Mouse (Mus musculus): ENCODE measurements around the gene Zkscan16. TPM values are rescaled to one million over a fixed set of nuclear protein-coding genes. Genes with fewer than 3 reads are reported as not detected.

Zkscan16 gene
- polyA plus RNA-seq (2015; fragmentation: Nextera tagmentation; extraction: Ambion mirVana) = 0.16 and 0.30 TPM in 2 replicates

DNA sequence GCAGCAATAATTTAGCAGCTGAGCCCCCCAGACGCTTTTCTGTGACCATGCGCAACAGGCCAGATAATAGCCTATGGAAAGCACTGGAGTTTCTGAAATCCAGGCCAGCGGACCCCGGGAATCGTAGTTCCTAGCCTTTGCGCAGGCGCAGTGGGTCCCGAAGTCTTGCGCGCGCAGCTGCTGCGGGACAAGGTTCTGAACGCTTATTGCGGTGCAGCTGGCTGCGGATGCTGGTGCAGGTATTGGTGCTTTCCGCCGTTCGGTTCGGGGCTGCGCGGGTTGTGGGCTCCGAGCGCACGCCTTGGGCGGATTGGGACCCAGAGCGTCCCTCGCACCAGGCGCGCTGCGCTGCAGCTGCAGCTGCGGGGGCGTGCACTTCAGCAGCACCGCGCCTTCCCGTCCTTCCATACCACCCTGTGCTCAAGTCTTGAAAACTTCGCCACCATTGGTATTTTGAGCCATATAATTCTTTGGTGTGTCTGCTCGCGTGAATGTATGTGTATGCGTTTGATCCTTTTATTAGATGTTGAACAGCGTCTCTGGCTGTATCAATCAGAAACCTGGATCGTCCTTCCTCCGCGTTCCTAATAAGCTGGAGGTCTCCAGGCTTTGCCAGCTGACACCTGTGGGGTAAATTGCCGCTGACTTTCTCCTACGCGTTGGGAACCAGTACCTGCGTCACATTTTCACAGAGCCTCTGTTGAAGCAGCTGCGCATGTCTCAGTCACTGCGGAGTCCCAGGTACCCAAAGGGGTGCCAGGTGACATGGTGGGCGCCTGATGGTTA, at the start of gene Zkscan16:
Gene Zkscan16 (plus strand): TSS at position 209 of the 786 bp plus-strand sequence.
- H3K4me2 ChIP-seq (ENCODE audit: low read depth, low read length) = peak within 1 kb of the TSS; percentile 93
- peak; percentile 88 for ATAC-seq (ENCODE audit: low read depth)
- under 1% methylated on average over 50 of the region's 50 CpGs for WGBS

GRCm38 (mm10) chr4:58894399-58894798, 49.0 kb upstream of the Zkscan16 start:
- Histone ChIP-seq H3K27ac (ENCODE audit: low read length) (no peak overlapping the region), H3K9ac (ENCODE audit: low read length) (no peak overlapping the region), H3K4me1 (replicated peaks; ENCODE audit: control insufficient read depth, insufficient read depth, low read length) (peaks cover 2% of the 10 kb centered on the region; the same call in 1 of the 2 replicates), H3K27me3 (ENCODE audit: control insufficient read depth, insufficient read depth, low read depth, low read length) (no peaks in the 10 kb centered on the region), H3K36me3 (ENCODE audit: control insufficient read depth, insufficient read depth, low read length) (no peaks in the 10 kb centered on the region), H3K4me3 (ENCODE audit: low read length) (no peak overlapping the region), H3K4me2 (ENCODE audit: low read depth, low read length) (no peak overlapping the region), H3K9me3 (ENCODE audit: control insufficient read depth, low read length) (no peaks in the 10 kb centered on the region)
- no peak for ATAC-seq (ENCODE audit: low read depth)
- 85% methylated on average over 7 of the region's 7 CpGs for WGBS

More for the DNA sequence above, at the start of gene Zkscan16:
- Histone ChIP-seq H3K9me3 (ENCODE audit: control insufficient read depth, low read length) (no peaks in the 10 kb centered on the region), H3K4me3 (ENCODE audit: low read length) (peak within 1 kb of the TSS; percentile 79), H3K9ac (ENCODE audit: low read length) (peak within 1 kb of the TSS; percentile 73), H3K27ac (ENCODE audit: low read length) (no peak within 1 kb of the TSS), H3K4me1 (replicated peaks; ENCODE audit: control insufficient read depth, insufficient read depth, low read length) (no peaks in the 10 kb centered on the region; the same call in 1 of the 2 replicates), H3K27me3 (ENCODE audit: control insufficient read depth, insufficient read depth, low read depth, low read length) (no peaks in the 10 kb centered on the region), H3K36me3 (ENCODE audit: control insufficient read depth, insufficient read depth, low read length) (no peaks in the 10 kb centered on the region)

- H3K9ac ChIP-seq (ENCODE audit: low read length) = no peak overlapping the region
- H3K4me2 ChIP-seq (ENCODE audit: low read depth, low read length) = no peak overlapping the region
- H3K36me3 ChIP-seq (ENCODE audit: control insufficient read depth, insufficient read depth, low read length) = no peaks in the 10 kb centered on the region
- peaks cover 2% of the 10 kb centered on the region; the same call in 1 of the 2 replicates for H3K4me1 ChIP-seq (replicated peaks; ENCODE audit: control insufficient read depth, insufficient read depth, low read length)
- WGBS = 57% methylated on average over 4 of the region's 4 CpGs
- H3K27me3 ChIP-seq (ENCODE audit: control insufficient read depth, insufficient read depth, low read depth, low read length) = no peaks in the 10 kb centered on the region
- no peak for ATAC-seq (ENCODE audit: low read depth)
- no peak overlapping the region for H3K4me3 ChIP-seq (ENCODE audit: low read length)
- H3K9me3 ChIP-seq (ENCODE audit: control insufficient read depth, low read length) = no peaks in the 10 kb centered on the region
- no peak overlapping the region for H3K27ac ChIP-seq (ENCODE audit: low read length)
Measured at GRCm38 (mm10) chr4:58897436-58897835, 46.0 kb upstream of the Zkscan16 start.

- Histone ChIP-seq H3K4me1 (replicated peaks; ENCODE audit: control insufficient read depth, insufficient read depth, low read length) (peaks cover 4% of the 10 kb centered on the region), H3K4me2 (ENCODE audit: low read depth, low read length) (no peak overlapping the region), H3K9ac (ENCODE audit: low read length) (no peak overlapping the region), H3K9me3 (ENCODE audit: control insufficient read depth, low read length) (no peaks in the 10 kb centered on the region), H3K36me3 (ENCODE audit: control insufficient read depth, insufficient read depth, low read length) (no peaks in the 10 kb centered on the region), H3K4me3 (ENCODE audit: low read length) (no peak overlapping the region), H3K27me3 (ENCODE audit: control insufficient read depth, insufficient read depth, low read depth, low read length) (no peaks in the 10 kb centered on the region), H3K27ac (ENCODE audit: low read length) (no peak overlapping the region)
- ATAC-seq (ENCODE audit: low read depth) = no peak
Measured at GRCm38 (mm10) chr4:58898318-58898717, 45.1 kb upstream of the Zkscan16 start.

DNA sequence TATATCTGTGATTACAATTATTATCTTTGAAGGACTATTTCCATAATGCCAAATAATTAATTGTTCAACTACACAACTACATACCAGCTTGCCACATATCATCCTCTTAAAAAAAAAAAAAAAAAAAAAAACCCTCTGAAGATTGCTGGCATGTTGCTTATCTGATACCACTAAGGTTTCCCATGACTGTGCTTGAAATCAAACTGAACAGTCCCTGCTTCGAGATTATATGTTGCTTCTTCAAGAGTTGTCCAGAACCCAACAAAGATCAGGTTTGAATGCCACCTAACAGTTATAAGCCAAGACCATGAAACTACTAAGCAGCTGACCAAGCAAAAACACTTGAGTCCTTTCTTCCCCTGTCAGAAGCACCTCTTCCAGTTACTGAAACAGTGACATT, 36.0 kb upstream of the Zkscan16 start:
- no peaks in the 10 kb centered on the region for H3K36me3 ChIP-seq (ENCODE audit: control insufficient read depth, insufficient read depth, low read length)
- no peak overlapping the region for H3K9ac ChIP-seq (ENCODE audit: low read length)
- WGBS = 70% methylated on average over 1 of the region's 1 CpGs
- no peaks in the 10 kb centered on the region for H3K27me3 ChIP-seq (ENCODE audit: control insufficient read depth, insufficient read depth, low read depth, low read length)
- H3K4me2 ChIP-seq (ENCODE audit: low read depth, low read length) = no peak overlapping the region
- H3K9me3 ChIP-seq (ENCODE audit: control insufficient read depth, low read length) = no peaks in the 10 kb centered on the region
- H3K27ac ChIP-seq (ENCODE audit: low read length) = no peak overlapping the region
- peaks cover 15% of the 10 kb centered on the region for H3K4me1 ChIP-seq (replicated peaks; ENCODE audit: control insufficient read depth, insufficient read depth, low read length)
- H3K4me3 ChIP-seq (ENCODE audit: low read length) = no peak overlapping the region
- ATAC-seq (ENCODE audit: low read depth) = no peak

DNA sequence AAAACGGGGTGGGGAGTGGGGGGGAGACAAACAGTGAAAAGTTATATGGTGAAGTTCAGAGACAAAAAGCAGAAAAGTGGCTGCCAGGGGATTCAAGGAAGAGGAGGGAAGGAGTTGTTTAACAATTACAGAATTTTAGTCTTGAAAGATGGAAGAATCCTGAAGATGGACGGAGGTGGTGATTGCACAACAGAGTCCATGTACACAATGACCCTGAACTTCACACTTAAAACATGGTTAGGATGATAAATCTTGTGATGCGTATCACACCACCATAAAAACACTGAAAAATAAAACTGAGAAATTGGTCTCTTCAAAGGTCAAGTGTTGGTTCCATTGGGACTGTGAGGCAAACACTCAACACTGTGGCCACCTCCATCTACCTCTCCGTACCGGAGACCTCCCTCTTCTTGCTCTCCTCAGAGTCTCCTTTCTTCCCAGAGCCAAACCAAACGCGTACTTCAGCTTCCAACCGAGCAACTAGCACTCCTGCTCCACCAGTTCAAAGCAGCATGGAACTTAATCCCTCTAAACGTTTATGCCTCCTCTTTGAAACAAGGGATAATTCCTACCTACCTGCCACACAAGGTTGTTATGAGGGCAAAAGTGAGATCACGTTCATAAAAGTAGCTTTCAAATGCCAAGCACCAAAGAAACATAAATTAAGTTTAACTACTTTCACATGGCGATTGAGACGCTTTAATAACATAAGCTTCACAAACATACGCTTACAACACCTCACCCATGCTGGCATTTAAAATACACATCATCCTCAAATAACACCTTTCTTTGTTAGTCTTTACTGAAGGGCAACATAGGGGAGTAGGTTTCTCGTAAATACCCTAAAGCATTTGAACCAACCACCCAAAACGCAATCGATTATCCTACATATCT, 33.0 kb upstream of the Zkscan16 start:
- Histone ChIP-seq H3K27ac (ENCODE audit: low read length) (no peak overlapping the region), H3K9me3 (ENCODE audit: control insufficient read depth, low read length) (no peaks in the 10 kb centered on the region), H3K27me3 (ENCODE audit: control insufficient read depth, insufficient read depth, low read depth, low read length) (no peaks in the 10 kb centered on the region), H3K4me1 (replicated peaks; ENCODE audit: control insufficient read depth, insufficient read depth, low read length) (peaks cover 8% of the 10 kb centered on the region), H3K36me3 (ENCODE audit: control insufficient read depth, insufficient read depth, low read length) (no peaks in the 10 kb centered on the region), H3K9ac (ENCODE audit: low read length) (peak overlapping the region; percentile 99), H3K4me3 (ENCODE audit: low read length) (peak overlapping the region; percentile 94), H3K4me2 (ENCODE audit: low read depth, low read length) (peak overlapping the region; percentile 73)
- ATAC-seq (ENCODE audit: low read depth) = no peak
- 33% methylated on average over 16 of the region's 16 CpGs for WGBS

DNA sequence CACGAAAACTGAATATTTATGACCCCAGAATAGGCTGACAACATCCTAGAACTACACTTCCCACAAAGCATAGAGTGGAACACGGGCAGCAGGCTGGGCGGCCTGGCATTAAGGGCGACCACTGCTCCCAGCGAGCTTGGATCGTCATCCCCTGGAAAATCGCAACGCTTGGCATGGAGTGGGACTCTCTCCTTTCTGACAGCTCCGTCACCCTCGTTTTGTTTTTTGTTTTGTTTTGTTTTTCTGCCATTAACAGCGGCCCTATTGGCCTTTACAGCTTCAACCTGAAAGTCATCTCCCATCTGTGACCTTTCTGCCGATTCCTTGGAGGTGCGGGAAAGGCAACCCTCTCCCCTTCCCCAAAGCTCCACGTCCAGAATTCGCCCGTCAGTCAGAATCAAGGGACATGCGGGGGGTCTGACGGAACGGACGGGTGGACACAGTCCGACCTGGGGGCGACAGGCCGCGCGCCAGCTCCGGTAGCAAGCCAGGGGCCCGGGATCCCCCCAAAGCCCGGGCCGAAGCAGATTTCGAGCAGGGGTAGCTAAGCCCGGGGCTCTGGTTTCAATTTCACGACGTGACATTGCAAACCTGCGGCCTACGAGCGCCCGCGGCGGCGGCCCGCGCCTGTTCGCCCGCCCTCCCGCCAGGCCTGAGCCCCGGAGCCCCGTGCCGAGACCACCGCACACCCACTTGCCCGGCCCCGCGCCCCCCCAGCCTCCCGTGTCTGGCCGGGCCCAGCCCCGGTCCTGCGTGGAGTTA, 32.2 kb upstream of the Zkscan16 start:
- Histone ChIP-seq H3K36me3 (ENCODE audit: control insufficient read depth, insufficient read depth, low read length) (no peaks in the 10 kb centered on the region), H3K27me3 (ENCODE audit: control insufficient read depth, insufficient read depth, low read depth, low read length) (no peaks in the 10 kb centered on the region), H3K27ac (ENCODE audit: low read length) (peak overlapping the region; percentile 97), H3K4me1 (replicated peaks; ENCODE audit: control insufficient read depth, insufficient read depth, low read length) (peaks cover 8% of the 10 kb centered on the region), H3K9me3 (ENCODE audit: control insufficient read depth, low read length) (no peaks in the 10 kb centered on the region), H3K9ac (ENCODE audit: low read length) (peak overlapping the region; percentile 99), H3K4me3 (ENCODE audit: low read length) (peak overlapping the region; percentile 94), H3K4me2 (ENCODE audit: low read depth, low read length) (peak overlapping the region; percentile 73)
- WGBS = under 1% methylated on average over 45 of the region's 56 CpGs
- peak; percentile 72 for ATAC-seq (ENCODE audit: low read depth)

DNA sequence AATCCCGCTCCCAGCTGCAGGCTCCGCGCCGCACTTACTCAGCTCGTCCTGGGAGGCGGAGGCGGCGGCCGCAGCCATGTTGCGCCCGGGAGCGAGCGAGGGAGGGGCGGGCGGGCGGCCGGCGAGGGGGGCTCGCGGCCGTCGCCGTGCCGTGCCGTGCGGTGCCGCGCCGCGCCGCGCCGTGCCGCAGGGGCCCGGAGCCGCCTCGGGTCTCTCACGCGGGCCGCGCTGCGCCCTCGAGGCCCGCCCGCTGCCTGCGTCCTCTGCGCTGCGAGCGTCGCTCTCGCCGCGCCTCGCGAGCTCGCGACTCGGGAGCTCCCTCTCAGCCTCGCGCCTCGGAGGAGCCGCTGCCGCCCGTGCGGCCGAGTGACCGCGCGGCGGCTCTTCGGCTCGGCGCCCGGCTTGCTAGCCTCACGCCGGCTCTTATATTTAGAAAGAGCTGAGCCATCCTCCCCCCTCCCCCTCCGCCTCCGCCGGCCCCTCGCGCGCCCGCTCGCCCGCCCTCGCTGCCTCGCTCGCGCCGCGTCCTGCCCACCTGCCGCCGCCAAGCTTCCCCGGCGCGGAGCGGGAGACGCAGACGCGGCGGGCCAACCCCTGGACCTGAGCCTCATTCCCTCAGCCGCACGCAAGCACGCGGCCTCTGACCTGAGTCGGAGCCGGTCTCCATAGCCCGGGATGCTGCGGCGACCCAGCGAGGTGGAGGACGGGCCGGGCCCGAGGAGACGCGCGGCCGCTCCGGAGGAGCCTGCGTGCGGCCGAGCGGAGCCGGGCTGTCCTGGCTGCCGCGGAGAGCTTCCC, 31.4 kb upstream of the Zkscan16 start:
- Histone ChIP-seq H3K4me2 (ENCODE audit: low read depth, low read length) (peak overlapping the region; percentile 73), H3K27me3 (ENCODE audit: control insufficient read depth, insufficient read depth, low read depth, low read length) (no peaks in the 10 kb centered on the region), H3K36me3 (ENCODE audit: control insufficient read depth, insufficient read depth, low read length) (no peaks in the 10 kb centered on the region), H3K9me3 (ENCODE audit: control insufficient read depth, low read length) (no peaks in the 10 kb centered on the region), H3K4me3 (ENCODE audit: low read length) (peak overlapping the region; percentile 94), H3K4me1 (replicated peaks; ENCODE audit: control insufficient read depth, insufficient read depth, low read length) (peaks cover 8% of the 10 kb centered on the region), H3K9ac (ENCODE audit: low read length) (peak overlapping the region; percentile 99), H3K27ac (ENCODE audit: low read length) (peak overlapping the region; percentile 97)
- ATAC-seq (ENCODE audit: low read depth) = peak; percentile 78
- under 1% methylated on average over 77 of the region's 126 CpGs for WGBS

Measured in lung, embryonic 16.5 days (tissue).